Mouse (Mus musculus) heart, postnatal 0 days (tissue): ENCODE data around the gene Ablim1.

Experiments used
- CTCF ChIP-seq: IDR thresholded peaks from 2 replicates; pipeline ENCODE4 v1.5.1; 2016; ENCODE audit warnings: antibody characterized with exemption, control low read depth, low read depth
- EP300 ChIP-seq: IDR thresholded peaks from 2 replicates; pipeline ENCODE4 v1.6.1; 2016; ENCODE audit warnings: antibody characterized with exemption, low read depth

DNA sequence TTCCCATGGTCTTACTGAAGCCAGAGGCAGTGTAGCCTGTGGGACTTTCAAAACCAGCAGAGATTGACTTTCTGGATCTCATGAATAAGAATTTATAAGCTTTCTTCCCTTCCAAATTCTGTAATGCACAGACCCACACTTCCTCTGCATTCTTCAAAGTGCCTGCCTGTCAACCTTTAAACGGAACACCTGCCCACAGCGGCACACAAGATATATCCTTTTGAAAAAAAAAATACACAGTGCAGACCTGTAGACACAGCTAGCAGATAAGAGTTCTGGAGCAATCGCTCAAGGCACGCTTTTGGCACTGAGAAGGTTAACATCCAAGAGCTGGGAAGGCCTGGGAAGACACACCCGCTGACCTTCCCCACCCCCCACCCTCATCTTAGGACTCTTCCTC, 199.8 kb downstream of the Ablim1 start:
- TF ChIP-seq CTCF (no peak), EP300 (no peak)
